Mouse (Mus musculus) erythroblast, embryonic 14.5 days (primary cell): ENCODE data around the gene Mtss1l. TPM values are rescaled to one million over a fixed set of nuclear protein-coding genes. Genes with fewer than 3 reads are reported as not detected.

Experiments used
- H3K27me3 ChIP-seq: 2 replicates; pipeline ENCODE4 v1.6.1; 2012; ENCODE audit warnings: inconsistent platforms; ENCODE audit not compliant: control insufficient read depth
- H3K36me3 ChIP-seq: 2 replicates; pipeline ENCODE4 v1.6.1; 2012; ENCODE audit warnings: mild to moderate bottlenecking, inconsistent platforms; ENCODE audit not compliant: control insufficient read depth
- H3K4me1 ChIP-seq: 2 replicates; pipeline ENCODE4 v1.6.1; 2012; ENCODE audit warnings: inconsistent platforms; ENCODE audit not compliant: control insufficient read depth
- H3K4me3 ChIP-seq: replicated peaks from 2 replicates; pipeline ENCODE3; 2012; ENCODE audit warnings: moderate library complexity, mild to moderate bottlenecking, inconsistent platforms
- H3K9me3 ChIP-seq: 2 replicates; pipeline ENCODE4 v1.6.1; 2012; ENCODE audit warnings: low read length, inconsistent platforms, mixed read lengths; ENCODE audit not compliant: control insufficient read depth
- GATA1 ChIP-seq: IDR thresholded peaks from 2 replicates; pipeline ENCODE4 v1.6.1; 2012; ENCODE audit warnings: low read length, inconsistent platforms, mixed read lengths
- TAL1 ChIP-seq: IDR thresholded peaks from 3 replicates; pipeline ENCODE4 v1.6.1; 2012; ENCODE audit warnings: low read length, inconsistent platforms, mixed read lengths
- polyA plus RNA-seq: library from polyadenylated mRNA; stranded (reverse); fragments of >175 nt; gene quantifications from 2 replicates; pipeline ENCODE4 v1.2.3, GENCODE M21; 2012

Gene Mtss1l
- polyA plus RNA-seq, 1 experiment, result 0.12 TPM

GRCm38 (mm10) chr8:110745162-110745561 is 23.9 kb downstream of the Mtss1l start:
- TF ChIP-seq TAL1 (no peak), GATA1 (no peak)
- Histone ChIP-seq H3K4me3 (no peak overlapping the region), H3K4me1 (no peaks in the 10 kb centered on the region), H3K9me3 (peaks cover 3% of the 10 kb centered on the region; the same call in 1 of the 2 replicates), H3K36me3 (no peaks in the 10 kb centered on the region), H3K27me3 (0 out of 2 replicates have a peak, but pooled peaks cover 3% of the 10 kb centered on the region)

GRCm38 (mm10) chr8:110746661-110747060 is 25.4 kb downstream of the Mtss1l start:
- Histone ChIP-seq H3K36me3 (no peaks in the 10 kb centered on the region), H3K27me3 (0 out of 2 replicates have a peak, but pooled peaks cover 3% of the 10 kb centered on the region), H3K4me3 (no peak overlapping the region), H3K4me1 (no peaks in the 10 kb centered on the region; the same call in 1 of the 2 replicates), H3K9me3 (peaks cover 3% of the 10 kb centered on the region; the same call in 1 of the 2 replicates)
- TF ChIP-seq TAL1, result no peak
- TF ChIP-seq GATA1, result no peak

- H3K27me3 ChIP-seq, result 0 out of 2 replicates have a peak, but pooled peaks cover 3% of the 10 kb centered on the region
- H3K4me3 ChIP-seq, result no peak overlapping the region
- H3K4me1 ChIP-seq, result peaks cover under 1% of the 10 kb centered on the region; the same call in 1 of the 2 replicates
- TF ChIP-seq TAL1 (no peak), GATA1 (no peak)
- H3K36me3 ChIP-seq, result no peaks in the 10 kb centered on the region
- peaks cover 3% of the 10 kb centered on the region; the same call in 1 of the 2 replicates for H3K9me3 ChIP-seq
Measured at GRCm38 (mm10) chr8:110749500-110750170, 28.4 kb downstream of the Mtss1l start.

GRCm38 (mm10) chr8:110750269-110750668 is 29.0 kb downstream of the Mtss1l start:
- no peak for TF ChIP-seq GATA1
- TF ChIP-seq TAL1, result no peak
- no peaks in the 10 kb centered on the region for H3K36me3 ChIP-seq
- H3K4me1 ChIP-seq, result peaks cover 7% of the 10 kb centered on the region
- H3K9me3 ChIP-seq, result peaks cover under 1% of the 10 kb centered on the region; the same call in 1 of the 2 replicates
- H3K4me3 ChIP-seq, result no peak overlapping the region
- 0 out of 2 replicates have a peak, but pooled peaks cover 3% of the 10 kb centered on the region for H3K27me3 ChIP-seq

- Histone ChIP-seq H3K4me3 (no peak overlapping the region), H3K9me3 (no peaks in the 10 kb centered on the region), H3K36me3 (no peaks in the 10 kb centered on the region), H3K27me3 (0 out of 2 replicates have a peak, but pooled peaks cover 3% of the 10 kb centered on the region), H3K4me1 (peaks cover 16% of the 10 kb centered on the region)
- TF ChIP-seq TAL1 (no peak), GATA1 (no peak)
Measured at GRCm38 (mm10) chr8:110751490-110751889, 30.2 kb downstream of the Mtss1l start.

- Histone ChIP-seq H3K9me3 (no peaks in the 10 kb centered on the region), H3K36me3 (no peaks in the 10 kb centered on the region), H3K27me3 (no peaks in the 10 kb centered on the region), H3K4me3 (no peak overlapping the region), H3K4me1 (peaks cover 17% of the 10 kb centered on the region)
- TF ChIP-seq TAL1, result no peak
- no peak for TF ChIP-seq GATA1
Measured at GRCm38 (mm10) chr8:110754713-110755112, 33.4 kb downstream of the Mtss1l start.

- no peaks in the 10 kb centered on the region for H3K27me3 ChIP-seq
Measured at GRCm38 (mm10) chr8:110755511-110756170, 34.4 kb downstream of the Mtss1l start.

GRCm38 (mm10) chr8:110756196-110756595 is 34.9 kb downstream of the Mtss1l start:
- no peaks in the 10 kb centered on the region for H3K27me3 ChIP-seq
- TF ChIP-seq GATA1 (no peak), TAL1 (no peak)

More at GRCm38 (mm10) chr8:110755511-110756170, 34.4 kb downstream of the Mtss1l start:
- TF ChIP-seq TAL1, result no peak
- TF ChIP-seq GATA1, result no peak
- H3K36me3 ChIP-seq, result no peaks in the 10 kb centered on the region
- peaks cover 22% of the 10 kb centered on the region for H3K4me1 ChIP-seq
- H3K4me3 ChIP-seq, result no peak overlapping the region
- no peaks in the 10 kb centered on the region for H3K9me3 ChIP-seq

GRCm38 (mm10) chr8:110760280-110760940 is 39.1 kb downstream of the Mtss1l start:
- Histone ChIP-seq H3K4me1 (peaks cover 21% of the 10 kb centered on the region), H3K4me3 (no peak overlapping the region), H3K9me3 (no peaks in the 10 kb centered on the region), H3K36me3 (no peaks in the 10 kb centered on the region), H3K27me3 (no peaks in the 10 kb centered on the region)
- TF ChIP-seq TAL1, result no peak
- TF ChIP-seq GATA1, result no peak

More at GRCm38 (mm10) chr8:110756196-110756595, 34.9 kb downstream of the Mtss1l start:
- Histone ChIP-seq H3K9me3 (no peaks in the 10 kb centered on the region), H3K4me3 (no peak overlapping the region), H3K4me1 (peaks cover 28% of the 10 kb centered on the region), H3K36me3 (no peaks in the 10 kb centered on the region)
